Mouse (Mus musculus) lung, adult 2 months (tissue): Measurements from ENCODE around the gene Runx2.

Experiments used
- CTCF ChIP-seq: fragments of 200-500 bp; IDR thresholded peaks from 2 replicates; pipeline ENCODE4 v1.5.1; 2011; ENCODE audit warnings: mild to moderate bottlenecking, low read length, control low read depth; ENCODE audit not compliant: insufficient read depth
- POLR2A ChIP-seq: fragments of 200-500 bp; IDR thresholded peaks from 2 replicates; pipeline ENCODE4 v1.6.1; 2011; ENCODE audit warnings: low read depth, mild to moderate bottlenecking, control low read depth, low read length, borderline replicate concordance; ENCODE audit errors: extremely low read depth

DNA sequence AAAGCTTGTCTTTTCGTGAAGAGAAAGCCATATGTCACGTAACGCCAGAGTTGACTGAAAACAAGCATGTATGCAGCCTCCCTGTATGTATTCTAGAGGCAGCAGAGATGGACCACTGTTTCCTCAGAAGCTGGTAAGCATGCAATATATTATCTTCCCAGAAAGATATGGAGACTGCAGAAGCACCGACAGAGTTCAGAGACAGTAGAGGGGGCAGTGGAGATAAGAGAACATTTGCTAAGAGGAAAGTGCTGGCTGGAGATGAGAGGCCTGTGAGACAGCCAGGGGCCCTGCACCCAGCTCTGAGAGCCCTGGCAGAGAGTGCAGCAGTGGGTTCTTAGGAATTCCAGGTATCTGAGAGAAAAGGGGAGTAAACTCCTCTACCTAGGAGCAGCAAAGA is 182.3 kb downstream of the Runx2 start:
- TF ChIP-seq CTCF (no peak), POLR2A (no peak)
